Mouse (Mus musculus) left cerebral cortex, adult 9 months (tissue): ENCODE results near the gene Olfr643.
"Not testable (repeated sequence)": the region's sequence is repeated elsewhere in the genome, so short reads cannot be mapped to it uniquely, and the experiment has no call there.

Experiments
- DNase-seq, 2 experiments: peaks; one replicate each; pipeline ENCODE4 v3.0.0; 2022; ENCODE audit warnings: low spot score in 2 of 2

The Olfr643 gene

GRCm38 (mm10) chr7:104018953-104019352, 118.3 kb downstream of the Olfr643 start:
- DNase-seq, result no peak

- no peak for DNase-seq
Observed at GRCm38 (mm10) chr7:104017203-104017602, 120.0 kb downstream of the Olfr643 start, which contains the start of gene Olfr639. TSS of gene Olfr639 (minus strand) at chr7:104017303.

- no peak for DNase-seq
Observed at GRCm38 (mm10) chr7:103999124-103999523, 138.1 kb downstream of the Olfr643 start.

GRCm38 (mm10) chr7:103998446-103998845, 138.8 kb downstream of the Olfr643 start, which contains the start of gene Olfr638:
TSS of gene Olfr638 (plus strand) at chr7:103998746.
- DNase-seq, result no peak

- no peak for DNase-seq
Observed at GRCm38 (mm10) chr7:103971782-103972181, 165.4 kb downstream of the Olfr643 start.

GRCm38 (mm10) chr7:103970852-103971251, 166.4 kb downstream of the Olfr643 start, which contains the start of gene Olfr635:
TSS of gene Olfr635 (plus strand) at chr7:103971152.
- no peak for DNase-seq

GRCm38 (mm10) chr7:103966873-103967272, 170.3 kb downstream of the Olfr643 start:
- not testable (repeated sequence) for DNase-seq
